Mouse (Mus musculus): ENCODE results near the gene Pfn1.

GRCm38 (mm10) chr11:70670483-70670882, 16.0 kb upstream of the Pfn1 start:
- TF ChIP-seq CTCF (IDR thresholded peaks at IDR 0.05; ENCODE audit: low read depth) (no peak), EP300 (IDR thresholded peaks at IDR 0.05; ENCODE audit: low read depth) (no peak)

All from heart, postnatal 0 days (tissue).